Mouse (Mus musculus): Measurements from ENCODE around the gene Btn1a1.

Btn1a1 gene

GRCm38 (mm10) chr13:23422351-23422750, 43.4 kb downstream of the Btn1a1 start:
- DNase-seq (ENCODE audit: low read depth): no peak

- peak; percentile 58 for DNase-seq (ENCODE audit: low read depth)
Observed at GRCm38 (mm10) chr13:23412630-23413521, 52.8 kb downstream of the Btn1a1 start.

GRCm38 (mm10) chr13:23412211-23412629, 53.5 kb downstream of the Btn1a1 start:
- DNase-seq (ENCODE audit: low read depth): peak; percentile 40

- DNase-seq (ENCODE audit: low read depth): peak; percentile 41
Observed at GRCm38 (mm10) chr13:23411311-23412210, 54.1 kb downstream of the Btn1a1 start.

GRCm38 (mm10) chr13:23410632-23411031, 55.1 kb downstream of the Btn1a1 start:
- no peak for DNase-seq (ENCODE audit: low read depth)
